Mouse (Mus musculus) CH12.LX (cell line): ENCODE measurements at regions not wholly inside any gene's neighbourhood (a gene's known extent, or its start where the extent isn't known, plus 50 kb on each side); places are given as distances from the start of the nearest gene placed in this dataset.

ENCODE experiments used
- DNase-seq: peaks from one replicate; pipeline ENCODE4 v3.0.0-alpha.2; 2013; ENCODE audit errors: extremely low read depth
- H3K27ac ChIP-seq: 2 replicates; pipeline ENCODE4 v1.5.1; 2012; ENCODE audit warnings: low read depth, mild to moderate bottlenecking, control low read depth, moderate library complexity; ENCODE audit not compliant: insufficient read depth
- H3K27me3 ChIP-seq: replicated peaks from 2 replicates; pipeline ENCODE3; 2012; ENCODE audit warnings: inconsistent platforms
- H3K36me3 ChIP-seq, 2 experiments: replicated peaks in 1 of 2; 2 replicates each; pipeline versions ENCODE3 to v1.6.1; 2012; ENCODE audit warnings: inconsistent platforms in 1 of 2, low read length in 1 of 2, mild to moderate bottlenecking in 1 of 2, mixed read lengths in 1 of 2, moderate library complexity in 1 of 2; ENCODE audit not compliant: control insufficient read depth in 1 of 2, insufficient read depth in 1 of 2
- H3K4me1 ChIP-seq, 2 experiments: 2 replicates each; pipeline ENCODE4 v1.6.1; 2012; ENCODE audit warnings: inconsistent platforms in 1 of 2, moderate library complexity in 1 of 2; ENCODE audit not compliant: insufficient read depth in 2 of 2, control insufficient read depth in 1 of 2
- H3K4me2 ChIP-seq: 2 replicates; pipeline ENCODE4 v1.6.1; 2012; ENCODE audit warnings: low read depth, mild to moderate bottlenecking, control low read depth; ENCODE audit not compliant: poor library complexity, insufficient read depth, severe bottlenecking
- H3K4me3 ChIP-seq, 3 experiments: fragments of 150-350 bp in 1 of 3; sonication (generic) in 1 of 3; replicated peaks in 1 of 3; 2 replicates each; pipeline versions ENCODE3 to v1.5.1; 2011 to 2012; ENCODE audit warnings: low read depth in 2 of 3, low read length in 2 of 3, mild to moderate bottlenecking in 2 of 3, moderate library complexity in 2 of 3, control low read depth in 1 of 3, improper control_type of control experiment in 1 of 3, inconsistent platforms in 1 of 3, mixed read lengths in 1 of 3; ENCODE audit not compliant: poor library complexity in 1 of 3
- H3K79me2 ChIP-seq: replicated peaks from 2 replicates; pipeline ENCODE4 v1.6.1; 2012; ENCODE audit warnings: mild to moderate bottlenecking, moderate library complexity; ENCODE audit not compliant: control insufficient read depth, poor library complexity, insufficient read depth, severe bottlenecking; ENCODE audit errors: extremely low read depth
- H3K9ac ChIP-seq: 2 replicates; pipeline ENCODE4 v1.6.1; 2012; ENCODE audit warnings: low read depth, mild to moderate bottlenecking, control low read depth, moderate library complexity; ENCODE audit not compliant: insufficient read depth
- H3K9me3 ChIP-seq: replicated peaks from 2 replicates; pipeline ENCODE3; 2012; ENCODE audit warnings: low read length, inconsistent platforms, mixed read lengths
- BHLHE40 ChIP-seq: IDR thresholded peaks from 2 replicates; pipeline ENCODE4 v1.6.1; 2011; ENCODE audit warnings: mild to moderate bottlenecking, low read depth, low read length, improper control_type of control experiment
- CHD1 ChIP-seq: IDR thresholded peaks from 2 replicates; pipeline ENCODE4 v1.6.1; 2012; ENCODE audit warnings: low read depth, low read length, improper control_type of control experiment, inconsistent platforms
- E2F4 ChIP-seq: IDR thresholded peaks from 2 replicates; pipeline ENCODE4 v1.6.1; 2011; ENCODE audit warnings: low read depth, low read length, improper control_type of control experiment; ENCODE audit not compliant: insufficient replicate concordance
- ELF1 ChIP-seq: IDR thresholded peaks from 2 replicates; pipeline ENCODE4 v1.6.1; 2014; ENCODE audit warnings: low read depth, mild to moderate bottlenecking, inconsistent platforms, low read length, improper control_type of control experiment
- EP300 ChIP-seq: IDR thresholded peaks from 2 replicates; pipeline ENCODE4 v1.6.1; 2011; ENCODE audit warnings: low read length, improper control_type of control experiment
- ETS1 ChIP-seq: conservative IDR thresholded peaks from 2 replicates; pipeline ENCODE4 v1.6.1; 2012; ENCODE audit warnings: low read depth, mild to moderate bottlenecking, inconsistent platforms, low read length, improper control_type of control experiment, moderate library complexity
- GABPA ChIP-seq: IDR thresholded peaks from 2 replicates; pipeline ENCODE4 v1.6.1; 2012; ENCODE audit warnings: low read depth, low read length, improper control_type of control experiment, inconsistent platforms; ENCODE audit not compliant: insufficient replicate concordance
- HCFC1 ChIP-seq: IDR thresholded peaks from 2 replicates; pipeline ENCODE4 v1.6.1; 2012; ENCODE audit warnings: low read depth, mild to moderate bottlenecking, inconsistent platforms, low read length, improper control_type of control experiment
- JUN ChIP-seq: IDR thresholded peaks from 2 replicates; pipeline ENCODE4 v1.6.1; 2011; ENCODE audit warnings: low read depth, mild to moderate bottlenecking, low read length, improper control_type of control experiment, moderate library complexity; ENCODE audit not compliant: insufficient read depth
- JUND ChIP-seq: conservative IDR thresholded peaks from 2 replicates; pipeline ENCODE4 v1.6.1; 2011; ENCODE audit warnings: low read depth, low read length, improper control_type of control experiment
- KAT2A ChIP-seq: IDR thresholded peaks from 2 replicates; pipeline ENCODE4 v1.6.1; 2012; ENCODE audit warnings: low read length, improper control_type of control experiment, inconsistent platforms; ENCODE audit not compliant: insufficient replicate concordance
- MAFK ChIP-seq: IDR thresholded peaks from 2 replicates; pipeline ENCODE4 v1.6.1; 2011; ENCODE audit warnings: low read length, improper control_type of control experiment; ENCODE audit not compliant: insufficient replicate concordance
- MAZ ChIP-seq: IDR thresholded peaks from 2 replicates; pipeline ENCODE4 v1.6.1; 2012; ENCODE audit warnings: low read depth, mild to moderate bottlenecking, inconsistent platforms, low read length, improper control_type of control experiment, moderate library complexity
- MEF2A ChIP-seq: IDR thresholded peaks from 2 replicates; pipeline ENCODE4 v1.6.1; 2014; ENCODE audit warnings: low read depth, mild to moderate bottlenecking, inconsistent platforms, low read length, improper control_type of control experiment, borderline replicate concordance
- MXI1 ChIP-seq: IDR thresholded peaks from 2 replicates; pipeline ENCODE4 v1.6.1; 2011; ENCODE audit warnings: mild to moderate bottlenecking, low read depth, low read length, improper control_type of control experiment
- RAD21 ChIP-seq: IDR thresholded peaks from 2 replicates; pipeline ENCODE4 v1.6.1; 2011; ENCODE audit warnings: low read depth, mild to moderate bottlenecking, low read length, improper control_type of control experiment, moderate library complexity
- ZC3H11A ChIP-seq: IDR thresholded peaks from 2 replicates; pipeline ENCODE4 v1.6.1; 2012; ENCODE audit warnings: low read depth, mild to moderate bottlenecking, inconsistent platforms, low read length, improper control_type of control experiment
- ZKSCAN1 ChIP-seq: IDR thresholded peaks from 2 replicates; pipeline ENCODE4 v1.6.1; 2012; ENCODE audit warnings: low read depth, inconsistent platforms, low read length, improper control_type of control experiment, borderline replicate concordance
- ZNF384 ChIP-seq: IDR thresholded peaks from 2 replicates; pipeline ENCODE4 v1.6.1; 2012; ENCODE audit warnings: low read depth, low read length, improper control_type of control experiment, inconsistent platforms
- dilution Hi-C: fragments of 300-500 bp; cut with MboI; formaldehyde crosslinking; loops from 2 replicates; pipeline ENCODE4 v1.14.3; 2020; ENCODE audit warnings: low sequenced_read_pairs; ENCODE audit not compliant: extremely low pct_unique_long_range_greater_than_20kb, extremely low pct_ligation_motif_present
- in situ Hi-C: fragments of 300-500 bp; cut with MboI; formaldehyde crosslinking; loops from 3 replicates; pipeline ENCODE4 v1.14.3; 2019; ENCODE audit warnings: low sequenced_read_pairs, low pct_ligation_motif_present, low pct_unique_long_range_greater_than_20kb, mixed read lengths

- H3K36me3 ChIP-seq = no peaks in the 10 kb centered on the region
- dilution Hi-C loops = no loop called here
- H3K4me2 ChIP-seq = no peak overlapping the region
- H3K4me1 ChIP-seq = no peaks in the 10 kb centered on the region
- no peak overlapping the region for H3K9ac ChIP-seq
- H3K27me3 ChIP-seq = no peaks in the 10 kb centered on the region
- H3K79me2 ChIP-seq = no peaks in the 10 kb centered on the region
- H3K27ac ChIP-seq = no peak overlapping the region
- DNase-seq = no peak
- no peak overlapping the region for H3K4me3 ChIP-seq
- TF ChIP-seq JUN (no peak), MAFK (no peak), RAD21 (no peak), E2F4 (no peak), MXI1 (no peak), CHD1 (no peak), ZC3H11A (no peak), ETS1 (no peak), GABPA (no peak), JUND (no peak), HCFC1 (no peak)
- TF ChIP-seq, all 38 proteins: peak for 0
- peaks cover 2% of the 10 kb centered on the region for H3K9me3 ChIP-seq
- in situ Hi-C loops = no loop called here
Observed at GRCm38 (mm10) chr9:120715665-120716121, 144.4 kb downstream of the Rpl14 start.

- no peaks in the 10 kb centered on the region for H3K4me1 ChIP-seq
- H3K4me3 ChIP-seq = no peak overlapping the region
- no peaks in the 10 kb centered on the region for H3K27me3 ChIP-seq
- no peak overlapping the region for H3K9ac ChIP-seq
- no peaks in the 10 kb centered on the region for H3K36me3 ChIP-seq
- dilution Hi-C loops (no loop called here), in situ Hi-C loops (no loop called here)
- no peak for TF ChIP-seq EP300
- no peak for TF ChIP-seq BHLHE40
- TF ChIP-seq ELF1 = no peak
- TF ChIP-seq RAD21 = no peak
- no peak for TF ChIP-seq MEF2A
- no peak for TF ChIP-seq GABPA
- TF ChIP-seq ZNF384 = no peak
- no peak for TF ChIP-seq MAZ
- TF ChIP-seq ZKSCAN1 = no peak
- no peak for TF ChIP-seq KAT2A
- H3K79me2 ChIP-seq = no peaks in the 10 kb centered on the region
- H3K9me3 ChIP-seq = no peaks in the 10 kb centered on the region
- DNase-seq = no peak
- no peak overlapping the region for H3K4me2 ChIP-seq
- no peak overlapping the region for H3K27ac ChIP-seq
Observed at GRCm38 (mm10) chr9:120718812-120719211, 147.6 kb downstream of the Rpl14 start.
